Mouse (Mus musculus) cerebellum, postnatal 14 days (tissue): Measurements from ENCODE around the gene Areg.

Experiments used
- DNase-seq, 2 experiments: peaks; one replicate each; pipeline ENCODE4 v3.0.0; 2021; ENCODE audit warnings: mixed read lengths in 2 of 2

Areg gene

DNA sequence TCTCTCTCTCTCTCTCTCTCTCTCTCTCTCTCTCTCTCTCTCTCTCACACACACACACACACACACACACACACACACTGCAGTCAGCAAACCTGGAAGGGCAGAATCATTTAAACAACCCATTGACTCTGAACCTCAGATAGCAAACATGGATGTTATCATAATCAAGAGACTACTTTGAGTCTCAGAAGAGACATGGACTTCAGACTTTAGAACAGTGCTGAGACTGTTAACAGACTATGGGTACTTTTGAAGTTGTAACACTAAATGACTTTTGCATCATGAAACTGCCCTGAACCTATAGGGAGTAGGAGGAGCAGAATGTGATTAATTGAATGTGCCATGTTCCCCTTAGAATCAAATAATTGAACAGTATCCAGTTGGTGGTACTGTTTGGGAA, 37.0 kb downstream of the Areg start:
- DNase-seq, result no peak

DNA sequence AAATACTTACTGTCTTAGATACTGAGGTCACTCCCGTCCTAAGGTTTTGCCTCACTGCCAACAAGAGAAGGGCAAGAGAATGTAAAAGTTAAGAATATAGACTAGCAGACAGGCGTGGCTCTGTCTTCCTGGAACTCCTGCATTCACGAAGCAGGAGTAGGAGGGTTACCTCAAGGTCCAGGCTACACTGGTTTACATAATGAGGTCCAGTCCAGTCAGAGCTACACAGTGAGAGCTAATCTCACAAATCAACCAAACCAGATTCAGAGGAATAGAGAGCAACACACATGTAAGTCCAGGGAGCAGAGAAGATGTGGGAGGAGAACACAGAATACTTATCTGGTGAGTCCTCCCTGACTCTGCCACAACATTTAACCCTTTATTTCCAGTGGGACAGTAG, 55.2 kb downstream of the Areg start:
- DNase-seq, result no peak
